Mouse (Mus musculus): Measurements from ENCODE around the gene Esrrb.

Esrrb gene

GRCm38 (mm10) chr12:86360696-86361631 lies at the start of gene Esrrb:
Gene Esrrb (plus strand): TSS chr12:86361117.
- DNase-seq (ENCODE audit: low spot score in 2 of 2): no peak

GRCm38 (mm10) chr12:86320629-86321028 lies 40.3 kb upstream of the Esrrb start:
- DNase-seq (ENCODE audit: low spot score in 2 of 2): no peak

DNA sequence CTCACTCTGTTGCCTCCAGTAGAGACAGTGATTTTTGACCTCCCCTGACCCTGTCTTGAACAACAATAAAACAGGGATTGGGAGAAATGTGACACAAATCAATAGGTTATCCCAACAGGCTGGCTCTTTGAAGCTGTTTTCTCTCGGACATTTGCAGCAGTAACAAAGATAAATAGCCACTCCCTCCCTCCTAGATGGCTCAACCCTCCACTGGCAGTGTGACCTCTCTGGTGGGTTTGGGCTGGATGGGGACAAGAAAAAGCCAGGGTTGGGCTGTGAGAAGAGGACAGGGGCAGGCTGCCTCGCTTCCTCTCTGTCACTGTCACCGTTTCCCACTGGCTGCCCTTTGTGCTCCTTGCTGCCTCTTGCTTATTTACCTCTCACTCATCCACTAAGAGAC lies 36.6 kb upstream of the Esrrb start:
- DNase-seq (ENCODE audit: low spot score in 2 of 2): no peak

DNA sequence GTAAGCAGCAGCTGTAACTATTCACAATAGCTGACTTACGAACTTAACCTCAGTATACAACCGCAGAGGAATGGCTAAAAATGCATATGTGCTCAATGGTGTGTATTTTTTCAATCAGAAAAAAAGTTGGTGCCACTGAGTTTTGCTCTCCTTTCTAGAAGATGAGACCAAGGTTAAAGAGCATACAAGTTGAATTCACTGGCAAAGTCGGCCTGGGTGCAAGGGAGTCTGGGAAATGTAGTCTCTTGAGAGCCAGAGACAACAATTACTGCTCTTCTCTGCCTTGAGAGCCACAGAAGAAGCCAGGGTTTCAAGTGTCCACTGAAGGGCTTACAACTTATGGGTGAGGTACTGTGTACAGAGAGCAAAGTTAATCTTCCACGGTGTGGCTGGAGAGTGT lies 31.1 kb upstream of the Esrrb start:
- DNase-seq (ENCODE audit: low spot score in 2 of 2): no peak

DNA sequence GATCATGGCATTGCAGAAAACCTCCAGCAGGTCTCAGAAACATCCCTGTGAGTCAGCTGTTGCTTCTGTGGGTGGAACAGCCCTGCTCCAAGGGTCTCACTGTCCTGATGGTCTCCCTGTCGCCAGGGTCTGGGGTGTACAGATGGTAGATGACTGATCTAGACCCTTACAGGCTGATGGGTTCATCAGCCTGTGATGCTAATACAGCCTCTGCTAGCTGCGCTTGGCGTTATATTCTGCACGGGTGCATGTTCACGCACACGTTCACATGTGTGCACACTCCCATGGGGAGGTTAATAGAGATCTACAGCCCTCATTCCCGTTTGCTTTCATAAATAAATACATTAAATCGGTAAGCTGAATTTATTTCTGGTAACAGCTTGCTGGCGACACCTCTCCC lies 30.2 kb upstream of the Esrrb start:
- DNase-seq (ENCODE audit: low spot score in 2 of 2): no peak

- DNase-seq (ENCODE audit: low spot score in 2 of 2): no peak
Measured at GRCm38 (mm10) chr12:86331248-86331647, 29.7 kb upstream of the Esrrb start.

- no peak for DNase-seq (ENCODE audit: low spot score in 2 of 2)
Measured at GRCm38 (mm10) chr12:86336209-86336608, 24.7 kb upstream of the Esrrb start.

DNA sequence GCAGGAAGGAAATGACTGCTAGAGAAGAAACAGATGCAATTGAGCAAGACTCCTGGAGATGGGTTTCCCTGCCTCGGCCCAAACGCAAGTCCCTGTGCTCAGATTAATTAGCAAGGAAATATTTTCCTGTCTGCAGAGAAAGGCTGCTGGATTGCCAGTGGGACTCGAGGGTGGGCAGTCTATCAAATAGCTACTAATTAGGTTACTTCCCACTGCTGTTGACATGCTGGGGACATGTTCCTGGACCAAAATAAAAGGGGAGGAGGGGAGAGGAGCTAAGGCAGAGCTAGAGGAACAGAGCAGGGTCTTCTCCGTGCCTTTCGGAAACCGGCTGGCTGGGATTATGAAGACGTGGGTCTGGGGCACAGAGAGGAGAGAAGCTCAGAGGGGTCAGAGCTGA lies 24.0 kb upstream of the Esrrb start:
- no peak for DNase-seq (ENCODE audit: low spot score in 2 of 2)

GRCm38 (mm10) chr12:86349477-86349876 lies 11.4 kb upstream of the Esrrb start:
- DNase-seq (ENCODE audit: low spot score in 2 of 2): no peak

DNA sequence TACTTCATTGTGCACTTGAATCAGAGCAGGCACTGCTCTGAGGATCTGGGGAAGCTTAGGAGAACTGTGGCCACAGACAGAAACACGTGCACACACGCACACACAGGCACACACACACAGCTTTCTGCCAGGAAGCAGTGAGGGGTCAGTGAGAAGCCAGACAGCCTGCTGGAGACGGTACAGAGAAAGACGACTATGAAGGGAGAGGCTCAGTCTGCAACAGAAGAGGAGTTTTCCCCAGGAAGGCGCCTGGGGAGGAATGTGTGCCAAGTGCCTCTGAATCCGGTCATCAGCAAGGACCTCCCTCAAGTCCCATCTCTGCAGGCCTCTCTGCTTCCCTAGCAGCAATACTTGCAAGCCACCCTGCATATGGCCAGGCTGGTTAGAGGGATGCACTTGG lies 1.5 kb upstream of the Esrrb start:
- no peak for DNase-seq (ENCODE audit: low spot score in 2 of 2)

DNA sequence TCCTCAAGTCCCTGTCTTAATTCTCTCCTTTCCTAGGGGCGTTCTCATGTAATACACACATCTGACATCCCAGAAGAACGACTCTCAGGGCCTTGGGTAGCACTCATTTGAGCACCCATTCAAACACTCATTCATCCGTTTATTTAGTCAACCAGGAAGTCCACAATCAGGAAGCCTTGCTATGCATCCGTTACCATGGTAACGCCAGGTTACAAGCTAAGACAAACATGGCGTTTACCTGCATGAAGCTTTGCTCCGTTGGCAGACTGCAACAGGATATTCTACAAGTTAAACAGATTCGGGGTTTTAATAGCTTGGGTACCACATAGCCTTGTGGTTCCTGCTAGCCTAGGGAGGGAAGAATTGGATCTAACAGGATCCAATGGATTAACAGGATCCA lies 1.0 kb upstream of the Esrrb start:
- DNase-seq (ENCODE audit: low spot score in 2 of 2): no peak

GRCm38 (mm10) chr12:86364285-86364684 lies 3.4 kb downstream of the Esrrb start:
- no peak for DNase-seq (ENCODE audit: low spot score in 2 of 2)

DNA sequence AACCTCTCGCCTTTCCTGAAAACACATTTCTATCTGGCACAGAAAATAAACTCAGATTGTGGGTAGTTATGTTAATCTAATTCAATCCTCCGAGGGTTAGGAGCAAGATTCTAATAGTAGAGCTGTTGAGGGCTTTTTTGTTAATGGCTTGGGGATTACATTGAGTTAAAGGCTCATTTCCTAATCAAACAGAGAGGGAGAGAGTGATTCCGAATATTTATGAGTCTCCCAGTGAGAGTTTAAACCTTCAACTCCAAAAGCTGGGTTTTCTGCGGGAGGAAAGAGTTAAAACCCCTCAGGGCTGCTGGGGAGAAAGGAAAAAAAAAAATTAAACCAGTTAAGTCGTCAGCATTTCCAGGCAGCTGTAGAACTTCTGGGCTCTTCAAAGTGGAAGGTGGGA lies 3.8 kb downstream of the Esrrb start:
- DNase-seq (ENCODE audit: low spot score in 2 of 2): no peak

GRCm38 (mm10) chr12:86370611-86371383 lies 9.9 kb downstream of the Esrrb start:
- no peak for DNase-seq (ENCODE audit: low spot score in 2 of 2)

DNA sequence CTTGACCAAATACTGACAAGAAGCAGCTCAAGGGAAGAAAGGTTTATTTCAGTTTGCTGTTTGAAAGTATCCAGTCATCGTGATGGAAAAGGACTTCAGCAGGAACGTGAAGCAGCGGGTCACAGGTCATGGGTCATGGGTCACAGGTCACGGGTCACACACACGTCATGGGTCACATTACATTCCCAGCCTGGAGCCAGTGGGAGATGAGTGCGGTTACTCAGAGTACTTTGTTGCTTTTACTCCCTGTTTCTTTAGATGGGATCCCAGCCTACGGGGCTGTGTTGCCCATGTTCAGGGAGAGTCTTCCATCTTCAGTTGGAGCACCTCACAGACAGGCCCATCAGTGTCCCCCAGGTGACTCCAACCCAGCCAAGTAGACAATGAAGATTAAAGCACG lies 13.4 kb downstream of the Esrrb start:
- DNase-seq (ENCODE audit: low spot score in 2 of 2): no peak

DNA sequence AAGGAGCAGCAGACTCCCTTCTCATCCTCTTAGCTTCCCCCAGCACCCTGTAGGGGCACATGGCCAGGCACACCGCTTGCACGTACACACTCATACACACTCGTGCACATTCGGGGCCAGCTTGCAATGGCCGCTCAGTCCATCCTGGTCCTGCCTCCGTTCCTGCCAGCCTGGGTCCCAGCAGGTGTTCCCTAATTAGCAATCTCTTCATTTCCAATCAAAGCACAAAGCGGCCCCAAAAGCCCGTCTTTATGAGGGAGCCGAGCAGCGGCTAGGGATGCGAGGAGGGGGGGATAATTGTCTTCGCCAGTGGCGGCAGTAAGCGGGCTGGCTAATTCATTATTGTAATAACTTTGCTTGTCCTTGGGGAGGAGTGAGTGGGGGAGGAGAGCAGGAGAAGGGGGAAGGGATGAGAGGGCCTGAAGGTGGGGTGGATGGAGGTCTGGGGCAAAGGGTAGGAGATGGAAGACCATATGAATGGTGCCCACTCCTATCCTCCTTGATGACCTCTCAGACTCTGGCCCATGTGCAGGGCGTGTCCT lies 18.8 kb downstream of the Esrrb start:
- no peak for DNase-seq (ENCODE audit: low spot score in 2 of 2)

DNA sequence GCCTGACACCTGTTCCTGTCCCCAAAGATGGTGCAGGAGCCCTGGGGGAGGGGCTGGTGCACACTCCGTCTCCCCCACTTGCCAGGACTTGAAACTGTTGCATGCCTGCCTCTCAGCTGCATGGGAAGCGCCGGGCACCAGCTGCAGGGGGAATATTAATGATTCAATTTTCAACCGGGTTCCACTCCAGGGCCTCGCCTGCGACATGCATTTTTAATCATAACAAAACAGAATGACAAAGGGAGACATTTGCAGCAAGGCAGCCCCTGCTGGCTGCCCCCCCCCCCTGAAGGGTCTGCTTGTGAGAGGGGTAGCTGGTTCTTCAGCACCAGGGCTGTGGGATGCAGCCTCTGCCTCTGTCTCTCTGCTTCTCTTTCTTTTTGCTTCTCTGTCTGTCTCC lies 22.9 kb downstream of the Esrrb start:
- no peak for DNase-seq (ENCODE audit: low spot score in 2 of 2)

- DNase-seq (ENCODE audit: low spot score in 2 of 2): no peak
Measured at GRCm38 (mm10) chr12:86387671-86388270, 26.9 kb downstream of the Esrrb start.

- no peak for DNase-seq (ENCODE audit: low spot score in 2 of 2)
Measured at GRCm38 (mm10) chr12:86394773-86395172, 33.9 kb downstream of the Esrrb start.

DNA sequence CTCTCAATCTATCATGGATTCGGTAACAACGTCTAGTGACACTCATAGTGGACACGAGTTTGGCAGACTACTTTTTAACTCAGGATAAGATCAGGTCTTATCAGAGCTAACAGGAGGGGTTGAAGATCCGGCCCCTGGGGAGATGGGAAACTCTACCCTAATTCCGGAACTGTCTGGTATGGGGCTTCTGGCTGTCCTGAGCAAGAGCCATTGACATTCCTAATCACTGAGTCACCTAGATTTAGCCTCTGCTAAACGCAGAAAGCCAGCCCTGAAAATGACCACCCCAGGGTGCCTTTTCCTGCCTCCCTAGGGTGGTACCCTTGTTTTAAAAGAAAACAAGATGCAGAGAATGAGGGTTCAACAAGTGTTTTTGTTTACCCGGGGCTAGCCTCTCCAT lies 34.4 kb downstream of the Esrrb start:
- no peak for DNase-seq (ENCODE audit: low spot score in 2 of 2)

DNA sequence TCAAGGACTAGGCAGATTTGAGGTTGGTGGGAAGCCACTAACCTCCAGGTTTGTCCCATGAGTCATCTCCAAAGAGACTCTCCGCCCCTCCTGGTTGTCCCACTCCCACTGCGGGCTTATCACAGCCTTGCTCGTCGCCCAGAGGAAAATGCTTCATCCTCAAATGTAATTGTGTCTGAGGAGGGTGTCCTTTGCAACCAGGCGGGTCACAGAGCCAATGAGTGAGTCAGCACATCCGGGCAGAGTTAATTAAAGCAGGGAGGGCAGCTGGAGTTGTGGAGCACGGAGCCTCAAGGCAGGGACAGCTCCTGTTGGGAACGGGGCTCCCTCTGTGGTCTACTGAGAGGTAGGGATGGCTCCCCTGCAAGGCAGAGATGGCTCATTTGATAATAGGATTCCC lies 37.8 kb downstream of the Esrrb start:
- DNase-seq (ENCODE audit: low spot score in 2 of 2): no peak

DNA sequence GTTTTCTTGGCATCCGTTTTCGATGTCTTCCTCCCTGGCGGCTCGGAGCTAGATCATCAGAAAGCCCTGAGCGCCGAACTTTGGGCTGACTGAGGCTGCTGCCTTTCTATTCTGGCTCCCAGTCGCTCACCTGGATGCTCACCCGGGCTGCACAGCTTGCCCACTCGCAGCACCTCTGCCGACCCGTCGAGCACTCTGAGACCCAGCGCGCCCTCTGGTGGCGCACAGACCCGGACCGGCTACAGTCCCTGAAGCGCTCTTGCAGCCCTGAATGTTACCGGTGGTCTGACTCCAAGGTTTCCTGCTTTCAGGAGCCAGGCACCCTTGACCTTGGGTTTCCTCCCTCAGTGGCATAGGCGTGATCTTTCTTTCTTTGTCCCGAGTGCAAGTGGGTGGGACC lies 41.8 kb downstream of the Esrrb start:
- peak; percentile 48 to 84 for DNase-seq (ENCODE audit: low spot score in 2 of 2)

Measured in thymus, postnatal 10 days (tissue).